Mouse (Mus musculus): ENCODE data around the gene Dexi.

Dexi gene

GRCm38 (mm10) chr16:10541598-10541930 lies 1.3 kb downstream of the Dexi start:
- in situ Hi-C loops (cut with MboI, MseI) = no loop called here

DNA sequence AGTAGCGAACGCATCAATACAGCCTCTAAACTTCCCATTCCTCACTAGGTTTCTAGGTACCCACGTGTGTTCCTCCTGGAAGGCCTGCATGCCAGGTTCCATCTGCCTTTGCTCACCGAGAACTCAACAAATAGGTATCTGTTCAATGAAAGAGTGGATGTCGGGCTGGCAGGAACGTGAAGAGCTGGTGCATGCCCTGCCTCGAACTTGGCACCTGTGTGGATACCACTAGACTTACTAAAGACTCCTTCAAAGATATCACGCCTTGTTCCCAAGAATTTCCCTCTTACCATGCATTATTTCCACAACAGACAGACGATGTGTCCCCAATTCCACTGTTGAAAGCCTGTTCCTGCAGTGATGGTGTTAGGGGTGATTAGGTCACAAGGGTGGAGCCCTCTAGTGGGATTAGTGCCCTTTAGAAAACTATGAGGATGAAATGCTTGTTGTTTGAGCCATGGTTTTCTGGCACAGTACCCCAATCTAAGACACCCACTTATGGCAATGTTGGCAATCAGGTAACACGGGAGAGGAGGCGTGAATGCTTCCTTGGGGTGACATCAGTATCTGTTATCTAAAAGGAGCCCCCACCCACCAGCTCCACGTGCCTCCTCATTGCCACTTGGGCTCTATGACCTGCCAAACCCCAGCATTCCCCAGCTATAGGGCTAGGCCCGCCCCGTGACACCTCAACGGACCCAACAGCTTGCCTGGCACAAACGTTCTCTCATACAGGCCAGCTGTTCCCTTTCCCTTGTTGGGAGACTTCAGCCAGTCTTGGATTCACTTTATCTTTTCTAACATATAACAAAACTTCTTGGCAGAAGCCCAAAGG lies 1.9 kb downstream of the Dexi start:
- in situ Hi-C loops (cut with MboI, MseI) = no loop called here

GRCm38 (mm10) chr16:10536961-10537360 lies 5.9 kb downstream of the Dexi start:
- in situ Hi-C loops (cut with MboI, MseI) = no loop called here

- in situ Hi-C loops (cut with MboI, MseI) = no loop called here
Observed at GRCm38 (mm10) chr16:10536323-10536722, 6.5 kb downstream of the Dexi start.

DNA sequence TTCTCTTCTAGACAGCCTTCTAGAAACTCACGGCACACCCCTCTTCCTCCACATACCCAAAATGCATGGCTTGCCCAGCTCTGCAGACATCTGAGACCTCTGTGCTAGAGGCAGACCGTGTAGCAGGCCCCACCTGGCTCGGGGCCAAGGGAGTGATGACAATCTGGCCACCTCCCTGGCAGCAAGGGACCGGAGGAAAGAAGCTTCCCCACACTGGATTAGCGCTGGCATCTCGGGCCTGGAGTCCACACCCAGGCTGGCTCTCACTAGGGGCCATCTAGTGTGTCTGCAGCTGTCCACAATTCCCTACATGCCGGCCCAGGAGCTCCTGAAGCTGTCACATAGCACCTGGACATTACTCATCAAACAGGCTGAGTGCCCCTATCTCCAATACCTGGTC lies 8.3 kb downstream of the Dexi start:
- in situ Hi-C loops (cut with MboI, MseI) = no loop called here

- in situ Hi-C loops (cut with MboI, MseI) = no loop called here
Observed at GRCm38 (mm10) chr16:10533781-10534180, 9.1 kb downstream of the Dexi start.

DNA sequence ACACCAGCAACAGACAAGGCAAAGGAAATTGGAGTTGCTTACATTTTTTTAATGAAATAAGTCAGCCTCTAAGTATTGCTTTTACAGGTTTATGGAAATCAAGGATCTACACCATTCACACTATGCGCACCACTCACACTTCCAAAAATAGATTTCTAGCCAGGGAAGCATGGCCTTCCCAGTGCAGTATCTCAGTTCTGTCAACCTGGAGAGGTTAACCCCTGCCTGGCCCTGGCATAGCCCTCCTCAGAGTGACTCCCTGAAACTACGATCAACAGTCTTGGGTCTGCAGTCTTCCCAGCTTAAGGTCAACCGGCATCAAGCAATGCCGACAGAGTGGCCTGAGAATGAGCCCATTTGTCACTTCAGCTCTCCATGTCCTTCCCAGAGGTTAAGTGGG lies 12.7 kb downstream of the Dexi start:
- in situ Hi-C loops (cut with MboI, MseI) = no loop called here

- in situ Hi-C loops (cut with MboI, MseI) = loop anchor here (5.0 kb wide), 1 partner anchor 106 kb away; no protein-coding TSS in a partner anchor
Observed at GRCm38 (mm10) chr16:10528382-10528781, 14.5 kb downstream of the Dexi start.

DNA sequence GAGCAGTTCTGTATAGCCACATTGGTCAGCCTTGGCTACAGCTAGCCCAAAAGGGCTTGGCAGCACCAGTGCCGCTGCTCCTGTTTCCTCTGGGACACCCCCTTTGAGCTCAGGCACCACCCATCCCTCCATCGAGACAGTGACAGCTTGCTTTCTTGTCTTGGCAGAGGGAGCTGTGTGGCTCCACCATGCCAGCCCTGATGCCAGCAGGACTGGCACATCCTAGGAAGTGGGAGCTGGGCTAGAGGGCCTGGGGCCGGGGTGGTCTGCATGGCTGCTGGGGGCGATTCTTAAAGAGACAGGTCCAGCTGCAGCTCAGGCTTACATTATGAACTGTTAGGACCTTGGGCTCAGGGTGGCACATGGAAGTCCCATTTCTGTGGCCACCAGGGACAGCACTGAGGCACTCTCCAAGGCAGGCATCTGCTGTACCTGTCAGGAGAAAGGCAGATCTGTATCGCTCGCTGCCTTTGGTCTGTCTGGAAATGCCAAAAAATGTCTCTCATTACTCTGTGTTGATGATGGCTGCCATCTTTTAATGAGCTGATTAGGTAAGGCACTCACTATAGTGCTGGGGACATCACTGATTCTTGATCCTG lies 15.7 kb downstream of the Dexi start:
- in situ Hi-C loops (cut with MboI, MseI) = loop anchor here (5.0 kb wide), 1 partner anchor 105 kb away; no protein-coding TSS in a partner anchor

GRCm38 (mm10) chr16:10525610-10525980 lies 17.3 kb downstream of the Dexi start:
- in situ Hi-C loops (cut with MboI, MseI) = loop anchor here (5.0 kb wide), 1 partner anchor 103 kb away; no protein-coding TSS in a partner anchor

- in situ Hi-C loops (cut with MboI, MseI) = loop anchor here (5.0 to 25.0 kb wide), 2 partner anchors 103 to 238 kb away; no protein-coding TSS in a partner anchor
Observed at GRCm38 (mm10) chr16:10524866-10525609, 17.8 kb downstream of the Dexi start.

DNA sequence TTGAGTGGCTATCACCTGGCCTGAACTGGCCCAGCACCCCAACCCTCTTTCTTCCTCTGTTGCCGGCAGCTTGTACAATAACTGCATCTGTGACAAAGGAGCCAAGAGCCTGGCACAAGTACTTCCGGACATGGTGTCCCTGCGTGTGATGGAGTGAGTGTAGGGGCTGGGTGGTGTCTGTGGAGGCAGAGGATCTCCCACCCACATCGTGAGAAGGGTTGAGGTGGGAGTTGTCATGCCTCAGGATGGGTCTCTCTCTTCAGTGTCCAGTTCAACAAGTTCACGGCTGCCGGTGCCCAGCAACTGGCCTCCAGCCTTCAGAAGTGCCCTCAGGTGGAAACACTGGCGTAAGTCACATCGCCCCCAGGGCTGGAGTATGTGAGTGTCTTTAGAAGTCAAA lies 19.2 kb downstream of the Dexi start:
- in situ Hi-C loops (cut with MboI, MseI) = loop anchor here (25.0 kb wide), 1 partner anchor 236 kb away; no protein-coding TSS in a partner anchor

DNA sequence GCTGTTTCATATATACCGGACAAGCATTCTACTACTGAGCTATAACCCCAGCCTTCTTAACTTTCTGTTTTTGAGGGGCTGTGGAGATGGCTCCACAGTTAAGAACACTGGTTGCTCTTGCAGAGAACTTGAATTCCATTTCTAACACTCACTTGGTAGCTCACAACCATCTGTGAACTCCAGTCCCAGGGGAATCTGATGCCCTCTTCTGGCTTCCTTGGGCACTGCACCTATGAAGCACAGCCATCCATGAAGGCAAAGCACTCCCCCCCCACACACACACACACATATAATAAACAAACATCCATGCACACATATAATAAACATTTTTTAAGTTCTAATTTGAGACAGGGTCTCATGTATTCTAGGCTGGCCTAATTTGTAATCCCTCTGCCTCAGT lies 20.0 kb downstream of the Dexi start:
- in situ Hi-C loops (cut with MboI, MseI) = loop anchor here (25.0 kb wide), 1 partner anchor 236 kb away; no protein-coding TSS in a partner anchor

- in situ Hi-C loops (cut with MboI, MseI) = loop anchor here (25.0 kb wide), 1 partner anchor 234 kb away; no protein-coding TSS in a partner anchor
Observed at GRCm38 (mm10) chr16:10520908-10521614, 21.8 kb downstream of the Dexi start.

DNA sequence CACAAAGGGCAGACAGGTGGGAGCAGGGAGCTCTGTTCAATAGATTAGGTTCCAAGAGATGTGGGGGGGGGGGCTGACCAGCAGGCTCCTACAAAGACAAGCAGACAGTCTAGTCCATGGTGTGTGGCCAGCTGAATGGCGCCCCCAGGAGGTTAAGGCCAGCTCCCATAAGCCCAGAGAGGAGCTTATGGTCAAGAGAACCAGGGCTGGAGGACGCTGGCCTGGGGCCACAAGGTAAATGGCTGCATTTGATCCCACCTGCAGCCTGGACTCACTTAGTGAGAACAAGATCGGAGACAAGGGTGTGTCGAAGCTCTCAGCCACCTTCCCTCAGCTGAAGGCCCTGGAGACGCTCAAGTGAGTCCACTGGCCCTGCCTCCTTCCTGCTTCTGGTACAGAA lies 24.8 kb downstream of the Dexi start:
- in situ Hi-C loops (cut with MboI, MseI) = loop anchor here (25.0 kb wide), 1 partner anchor 231 kb away; no protein-coding TSS in a partner anchor

DNA sequence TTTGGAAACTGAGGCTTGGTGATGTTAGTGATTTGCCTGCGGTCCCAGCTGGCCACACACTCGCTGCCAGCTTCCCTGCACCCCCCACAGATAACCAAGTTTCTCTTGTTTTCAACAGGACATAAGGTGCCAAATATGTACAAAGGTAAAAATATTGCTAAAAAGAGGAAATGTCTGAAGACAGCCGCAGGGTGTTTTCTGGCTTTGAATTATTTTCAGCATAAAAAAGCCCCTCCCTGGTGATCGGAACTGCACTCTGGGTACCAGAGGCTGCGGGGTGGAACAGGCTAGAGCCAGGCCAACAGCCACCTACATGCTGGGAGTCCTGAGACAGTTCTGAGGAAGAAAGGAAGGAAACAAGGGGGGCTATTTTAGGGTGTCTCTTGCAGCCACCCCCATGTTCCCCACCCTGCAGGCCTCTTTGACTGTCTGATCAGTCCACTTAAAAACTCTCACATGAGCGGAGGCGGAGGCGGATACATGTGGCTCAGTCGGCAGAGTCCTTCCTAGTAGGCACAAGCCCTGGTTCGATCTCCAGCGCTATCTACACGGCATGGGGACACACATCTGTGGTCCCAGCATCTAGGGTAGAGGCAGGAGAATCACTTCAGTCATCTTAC lies 26.8 kb downstream of the Dexi start:
- in situ Hi-C loops (cut with MboI, MseI) = loop anchor here (25.0 kb wide), 1 partner anchor 229 kb away; no protein-coding TSS in a partner anchor

DNA sequence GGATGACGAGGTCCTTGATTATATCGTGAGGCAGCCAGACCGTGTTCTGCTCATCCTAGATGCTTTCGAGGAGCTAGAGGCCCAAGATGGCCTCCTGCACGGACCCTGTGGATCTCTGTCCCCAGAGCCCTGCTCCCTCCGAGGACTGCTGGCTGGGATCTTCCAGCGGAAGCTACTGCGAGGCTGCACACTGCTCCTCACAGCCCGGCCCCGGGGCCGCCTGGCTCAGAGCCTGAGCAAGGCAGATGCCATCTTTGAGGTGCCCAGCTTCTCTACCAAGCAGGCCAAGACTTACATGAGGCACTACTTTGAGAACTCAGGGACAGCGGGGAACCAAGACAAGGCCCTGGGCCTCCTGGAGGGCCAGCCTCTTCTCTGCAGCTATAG lies 31.7 kb downstream of the Dexi start:
- in situ Hi-C loops (cut with MboI, MseI) = loop anchor here (25.0 kb wide), 1 partner anchor 224 kb away; no protein-coding TSS in a partner anchor

GRCm38 (mm10) chr16:10510477-10511133 lies 32.2 kb downstream of the Dexi start:
- in situ Hi-C loops (cut with MboI, MseI) = loop anchor here (25.0 kb wide), 1 partner anchor 223 kb away; no protein-coding TSS in a partner anchor

DNA sequence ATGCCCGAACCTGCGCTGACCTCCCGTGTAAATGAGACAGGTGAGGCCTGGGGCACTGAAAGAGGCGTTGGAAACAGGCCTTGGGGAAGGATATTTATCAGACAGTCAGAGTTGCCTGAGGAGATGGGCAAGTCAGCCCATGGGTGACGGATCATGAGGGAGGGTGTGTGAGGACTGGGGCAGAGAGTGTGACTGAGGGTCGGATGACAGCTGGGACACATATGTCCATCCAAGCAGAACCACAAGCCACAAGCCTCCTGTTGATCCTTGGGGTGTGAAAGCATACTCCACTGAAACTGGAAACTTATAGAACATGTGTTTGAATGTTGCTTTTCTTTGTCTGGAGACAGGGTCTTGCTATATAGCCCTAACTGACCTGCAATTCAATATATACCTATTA lies 34.2 kb downstream of the Dexi start:
- in situ Hi-C loops (cut with MboI, MseI) = loop anchor here (25.0 kb wide), 1 partner anchor 221 kb away; no protein-coding TSS in a partner anchor

DNA sequence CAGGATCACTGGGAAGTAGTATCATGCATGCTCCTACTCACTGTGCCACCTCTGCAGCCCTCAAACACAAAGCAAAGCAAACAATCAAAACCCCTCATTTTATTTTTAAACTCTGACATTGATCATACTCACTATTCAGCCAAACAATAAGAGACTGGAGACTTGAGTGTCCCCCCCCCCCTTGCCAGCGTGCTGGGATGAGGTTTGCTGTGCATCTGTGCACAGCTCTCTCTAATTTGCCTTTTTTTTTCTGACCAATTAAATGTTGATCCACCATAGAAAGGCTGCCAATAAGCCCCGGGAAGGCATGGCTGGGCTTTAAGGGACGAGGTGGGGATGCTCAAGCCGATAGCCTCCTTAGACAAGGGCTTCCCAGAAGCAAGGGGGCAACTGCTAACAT lies 35.4 kb downstream of the Dexi start:
- in situ Hi-C loops (cut with MboI, MseI) = loop anchor here (25.0 kb wide), 1 partner anchor 220 kb away; no protein-coding TSS in a partner anchor

All from T-helper 2 cell (primary cell).